In the genomic region with DNA sequence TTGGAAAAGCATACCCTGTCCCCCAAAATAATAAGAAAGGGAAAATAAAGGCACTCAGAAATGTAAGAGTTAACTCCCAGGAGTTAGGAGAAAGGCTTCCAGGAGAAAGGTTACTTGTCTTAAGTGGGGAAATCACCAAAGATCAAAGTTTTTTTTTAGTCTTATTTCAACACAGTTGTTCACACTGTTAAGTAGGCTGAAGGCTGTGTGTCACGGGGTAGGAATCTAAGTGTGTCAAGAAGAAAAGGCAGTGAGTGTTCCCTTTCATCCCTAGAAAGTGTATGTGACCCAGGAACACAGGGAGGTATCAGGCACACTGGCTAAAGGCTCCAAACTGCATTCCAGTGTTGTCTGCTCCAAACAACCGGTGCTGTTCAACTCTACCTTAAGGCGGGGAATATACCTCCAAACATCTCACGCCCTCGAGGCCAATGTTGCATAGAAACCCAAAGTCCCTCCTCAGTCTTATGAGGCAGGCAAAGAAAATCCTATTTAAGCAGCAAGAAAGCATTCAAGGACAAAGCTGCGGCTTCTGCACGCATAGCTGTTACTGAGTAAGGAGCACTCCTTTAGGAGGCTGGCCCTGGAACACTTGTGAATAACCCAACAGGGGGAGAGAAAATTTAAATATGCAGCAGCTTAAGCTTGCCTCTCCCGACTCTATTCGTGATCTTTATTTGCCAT, we compare ENCODE assay signal across 16 mouse cellular contexts. TPM values are rescaled to one million over a fixed set of nuclear protein-coding genes. Genes with fewer than 3 reads are reported as not detected.
A peak's percentile ranks its signal among the peaks of the same experiment; 100 is the strongest.
DNase-seq lines count a peak whose midpoint lies in the region; ATAC-seq and TF ChIP-seq lines count a peak whose summit lies in the region.
"Had no signal": no experiment of that assay in that cellular context is flagged by ENCODE, and none has a peak within 500 bp of the region (broad histone marks: within the 10 kb centered on the region; RNA-seq: fewer than 3 reads in every experiment).

No protein-coding gene starts in this region.

- H3K27me3 ChIP-seq in heart, embryonic 15.5 days, result no peaks in the 10 kb centered on the region
- H3K27me3 ChIP-seq in heart, embryonic 12.5 days (replicated peaks), result peaks cover 5% of the 10 kb centered on the region; the same call in 1 of the 2 replicates
- peaks cover 5% of the 10 kb centered on the region; the same call in 1 of the 2 replicates for H3K27me3 ChIP-seq in midbrain, embryonic 11.5 days (ENCODE audit: control insufficient read depth, insufficient read depth, low read length)
- H3K27me3 ChIP-seq in midbrain, embryonic 16.5 days (ENCODE audit: control insufficient read depth, insufficient read depth, low read depth, low read length), result peaks cover 6% of the 10 kb centered on the region
- H3K27me3 ChIP-seq in intestine, embryonic 15.5 days (replicated peaks), result no peaks in the 10 kb centered on the region
- no peaks in the 10 kb centered on the region for H3K27me3 ChIP-seq in stomach, postnatal 0 days (ENCODE audit: control insufficient read depth, insufficient read depth, low read length)
- H3K27me3 ChIP-seq: Patski had no signal

- H3K9me3 ChIP-seq in heart, embryonic 15.5 days (replicated peaks), result no peaks in the 10 kb centered on the region
- H3K9me3 ChIP-seq in heart, embryonic 12.5 days (replicated peaks), result peaks cover 2% of the 10 kb centered on the region
- no peaks in the 10 kb centered on the region for H3K9me3 ChIP-seq in midbrain, embryonic 11.5 days (ENCODE audit: control insufficient read depth, low read length)
- no peaks in the 10 kb centered on the region for H3K9me3 ChIP-seq in midbrain, embryonic 16.5 days (replicated peaks; ENCODE audit: control insufficient read depth, low read length, poor library complexity, severe bottlenecking)
- no peaks in the 10 kb centered on the region for H3K9me3 ChIP-seq in intestine, embryonic 15.5 days
- H3K9me3 ChIP-seq in stomach, postnatal 0 days (ENCODE audit: control insufficient read depth, low read length), result no peaks in the 10 kb centered on the region

- H3K4me3 ChIP-seq in heart, embryonic 15.5 days, result no peak overlapping the region
- H3K4me3 ChIP-seq in heart, embryonic 12.5 days, result no peak overlapping the region
- H3K4me3 ChIP-seq in midbrain, embryonic 11.5 days (ENCODE audit: low read depth, low read length), result no peak overlapping the region
- no peak overlapping the region for H3K4me3 ChIP-seq in midbrain, embryonic 16.5 days (ENCODE audit: low read depth, low read length)
- no peak overlapping the region for H3K4me3 ChIP-seq in intestine, embryonic 15.5 days (replicated peaks)
- no peak overlapping the region for H3K4me3 ChIP-seq in stomach, postnatal 0 days (ENCODE audit: low read depth, low read length)
- H3K4me3 ChIP-seq: left cerebral cortex, adult 2 months had no signal

- no peak for TF ChIP-seq EP300 in stomach, postnatal 0 days (optimal IDR thresholded peaks at IDR 0.05)

- H3K4me2 ChIP-seq in heart, embryonic 15.5 days, result no peak overlapping the region
- no peak overlapping the region for H3K4me2 ChIP-seq in heart, embryonic 12.5 days
- H3K4me2 ChIP-seq in midbrain, embryonic 11.5 days, result peak overlapping the region; percentile 15; the same call in 1 of the 2 replicates
- H3K4me2 ChIP-seq in midbrain, embryonic 16.5 days (ENCODE audit: low read length), result no peak overlapping the region
- H3K4me2 ChIP-seq in intestine, embryonic 15.5 days (replicated peaks), result no peak overlapping the region
- no peak overlapping the region for H3K4me2 ChIP-seq in stomach, postnatal 0 days (replicated peaks; ENCODE audit: low read depth)

- H3K9ac ChIP-seq in heart, embryonic 15.5 days, result no peak overlapping the region
- H3K9ac ChIP-seq in heart, embryonic 12.5 days, result no peak overlapping the region
- peak overlapping the region; percentile 22; the same call in 1 of the 2 replicates for H3K9ac ChIP-seq in midbrain, embryonic 11.5 days (ENCODE audit: low read length)
- H3K9ac ChIP-seq in midbrain, embryonic 16.5 days (ENCODE audit: low read depth, low read length), result no peak overlapping the region
- no peak overlapping the region for H3K9ac ChIP-seq in intestine, embryonic 15.5 days
- H3K9ac ChIP-seq in stomach, postnatal 0 days (ENCODE audit: low read length), result no peak overlapping the region

- H3K36me3 ChIP-seq in heart, embryonic 15.5 days, result no peaks in the 10 kb centered on the region
- no peaks in the 10 kb centered on the region for H3K36me3 ChIP-seq in heart, embryonic 12.5 days
- no peaks in the 10 kb centered on the region for H3K36me3 ChIP-seq in midbrain, embryonic 11.5 days (ENCODE audit: control insufficient read depth, insufficient read depth, low read length)
- H3K36me3 ChIP-seq in midbrain, embryonic 16.5 days (ENCODE audit: control insufficient read depth, insufficient read depth, low read length), result no peaks in the 10 kb centered on the region
- H3K36me3 ChIP-seq in intestine, embryonic 15.5 days, result no peaks in the 10 kb centered on the region
- H3K36me3 ChIP-seq in stomach, postnatal 0 days (ENCODE audit: control insufficient read depth, insufficient read depth, low read length), result no peaks in the 10 kb centered on the region

- peaks cover 25% of the 10 kb centered on the region for H3K4me1 ChIP-seq in heart, embryonic 15.5 days (replicated peaks)
- H3K4me1 ChIP-seq in heart, embryonic 12.5 days (replicated peaks), result peaks cover 20% of the 10 kb centered on the region
- peaks cover 21% of the 10 kb centered on the region for H3K4me1 ChIP-seq in midbrain, embryonic 11.5 days (ENCODE audit: control insufficient read depth, insufficient read depth, low read length)
- H3K4me1 ChIP-seq in midbrain, embryonic 16.5 days (ENCODE audit: control insufficient read depth, insufficient read depth, low read length), result peaks cover 9% of the 10 kb centered on the region
- peaks cover 16% of the 10 kb centered on the region; the same call in 1 of the 2 replicates for H3K4me1 ChIP-seq in intestine, embryonic 15.5 days (replicated peaks)
- H3K4me1 ChIP-seq in stomach, postnatal 0 days (replicated peaks; ENCODE audit: control insufficient read depth, insufficient read depth), result peaks cover 4% of the 10 kb centered on the region; the same call in 1 of the 2 replicates

- 45% methylated on average over 9 of the region's 9 CpGs for WGBS in heart, embryonic 15.5 days
- 37% methylated on average over 9 of the region's 9 CpGs for WGBS in heart, embryonic 12.5 days
- WGBS in midbrain, embryonic 11.5 days, result 5% methylated on average over 9 of the region's 9 CpGs
- WGBS in midbrain, embryonic 16.5 days, result 12% methylated on average over 9 of the region's 9 CpGs
- 50% methylated on average over 9 of the region's 9 CpGs for WGBS in intestine, embryonic 15.5 days
- 44% methylated on average over 9 of the region's 9 CpGs for WGBS in stomach, postnatal 0 days

- peak; percentile 89 for DNase-seq in midbrain, embryonic 11.5 days (ENCODE audit: low spot score, missing footprints)
- no peak for DNase-seq in stomach, postnatal 0 days (ENCODE audit: low spot score)
- no peak for DNase-seq in testis, postnatal 14 days (ENCODE audit: low spot score)
- DNase-seq: adrenal gland, adult 8-10 months; cerebellum, adult 18-20 months; gastrocnemius, postnatal 10 days; heart, postnatal 14 days; kidney, postnatal 4 days; spleen, adult 18-20 months had no signal

- 0 out of 2 replicates have a peak overlapping the region, but pooled peaks have one; percentile 15 for H3K27ac ChIP-seq in heart, embryonic 15.5 days
- H3K27ac ChIP-seq in heart, embryonic 12.5 days (ENCODE audit: poor library complexity, severe bottlenecking), result no peak overlapping the region; the same call in 1 of the 2 replicates
- no peak overlapping the region for H3K27ac ChIP-seq in midbrain, embryonic 11.5 days (ENCODE audit: low read depth, low read length)
- H3K27ac ChIP-seq in midbrain, embryonic 16.5 days (ENCODE audit: low read length), result no peak overlapping the region
- peak overlapping the region; percentile 20; the same call in 1 of the 2 replicates for H3K27ac ChIP-seq in intestine, embryonic 15.5 days
- peak overlapping the region; percentile 45 for H3K27ac ChIP-seq in stomach, postnatal 0 days (replicated peaks)
- H3K27ac ChIP-seq: left cerebral cortex, adult 2 months had no signal

- no peak for ATAC-seq in heart, embryonic 15.5 days (replicated peaks; ENCODE audit: insufficient number of reproducible peaks, insufficient read depth, low FRiP score, low read depth)
- no peak for ATAC-seq in heart, embryonic 12.5 days (ENCODE audit: insufficient number of reproducible peaks, low FRiP score)
- ATAC-seq in midbrain, embryonic 11.5 days (ENCODE audit: low FRiP score), result no peak; the same call in 1 of the 2 replicates
- no peak for ATAC-seq in midbrain, embryonic 16.5 days
- no peak for ATAC-seq in intestine, embryonic 15.5 days
- ATAC-seq in stomach, postnatal 0 days (ENCODE audit: low FRiP score, low TSS enrichment), result peak; percentile 39
- no peak for ATAC-seq in erythroblast, adult 5-6 weeks (replicated peaks; ENCODE audit: low FRiP score, poor library complexity, severe bottlenecking)
- ATAC-seq: Patski had no signal

- TF ChIP-seq CTCF in stomach, postnatal 0 days (IDR thresholded peaks at IDR 0.05; ENCODE audit: low read depth), result no peak

RNA-seq across cellular contexts. Expression of a gene that starts 39.5 kb away (rescaled TPM):
- polyA plus RNA-seq in heart, embryonic 15.5 days (2015; fragmentation: Nextera tagmentation; extraction: Ambion mirVana), result 21.1 and 22.5 TPM in 2 replicates
- polyA plus RNA-seq in heart, embryonic 12.5 days (2016; fragmentation: Nextera tagmentation; extraction: Ambion mirVana), result 7.4 and 7.5 TPM in 2 replicates
- 3.7 and 3.8 TPM in 2 replicates for polyA plus RNA-seq in midbrain, embryonic 11.5 days (2014; fragmentation: Nextera tagmentation; extraction: Ambion mirVana)
- 3.4 and 5.7 TPM in 2 replicates for polyA plus RNA-seq in midbrain, embryonic 16.5 days (2015; fragmentation: Nextera tagmentation; extraction: Ambion mirVana)
- polyA plus RNA-seq in intestine, embryonic 15.5 days (2015; fragmentation: Nextera tagmentation; extraction: Ambion mirVana), result 54.2 and 57.9 TPM in 2 replicates
- polyA plus RNA-seq in stomach, postnatal 0 days (2015; fragmentation: Nextera tagmentation; extraction: Ambion mirVana), result 78.8 and 80.3 TPM in 2 replicates
- 2.5 and 13.6 TPM in 2 replicates for total RNA-seq in erythroblast, adult 5-6 weeks (2015; ENCODE audit: low replicate concordance)
- total RNA-seq in erythroblast, adult 5-6 weeks (2017; ENCODE audit: low replicate concordance), result 0.14 and 2.6 TPM in 2 replicates

Comparison
In these comparisons a context has a peak if more than half of its experiments do, and no peak if none do; other contexts are left out.
1. H3K27ac ChIP-seq: peak in heart, embryonic 15.5 days (single experiment), intestine, embryonic 15.5 days (single experiment) and stomach, postnatal 0 days (single experiment); none in heart, embryonic 12.5 days (single experiment), midbrain, embryonic 11.5 days (single experiment) and midbrain, embryonic 16.5 days (single experiment).